Mouse (Mus musculus) kidney, postnatal 4 days (tissue): ENCODE measurements at regions not wholly inside any gene's neighbourhood (a gene's known extent, or its start where the extent isn't known, plus 50 kb on each side); places are given as distances from the start of the nearest gene placed in this dataset.
A peak's percentile ranks its signal among the peaks of the same experiment; 100 is the strongest.

Experiments used
- DNase-seq, 2 experiments: peaks; one replicate each; pipeline ENCODE4 v3.0.0; 2021; ENCODE audit warnings: mixed read lengths in 2 of 2

DNA sequence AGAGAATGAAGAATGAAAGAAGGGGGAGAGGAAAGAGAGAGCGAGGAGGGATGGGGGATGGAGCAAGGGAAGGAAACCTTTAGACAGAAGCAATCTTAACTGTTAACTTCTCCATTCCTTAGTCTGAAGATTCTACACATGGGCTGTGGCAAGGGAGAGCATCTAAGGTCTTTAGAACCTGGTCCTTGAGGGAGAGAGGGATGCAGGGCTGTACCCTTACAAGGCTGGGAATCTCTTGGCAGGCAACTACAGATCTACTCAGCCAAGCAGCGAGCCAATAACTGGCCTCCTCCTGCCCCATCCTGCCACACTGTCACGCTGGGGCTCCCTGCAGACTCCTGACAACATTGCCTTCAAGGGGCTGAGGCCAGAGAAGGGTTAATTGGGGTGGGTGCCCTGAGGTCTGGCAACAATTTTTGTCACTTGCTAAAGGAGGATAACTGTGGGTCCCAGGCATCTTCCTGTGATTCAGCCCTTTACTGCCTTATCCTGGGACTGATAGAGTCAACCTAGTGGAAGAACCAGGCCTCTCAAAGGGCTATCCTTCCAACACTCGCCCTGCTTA lies 205.7 kb downstream of the Rpap3 start:
- DNase-seq = no peak

DNA sequence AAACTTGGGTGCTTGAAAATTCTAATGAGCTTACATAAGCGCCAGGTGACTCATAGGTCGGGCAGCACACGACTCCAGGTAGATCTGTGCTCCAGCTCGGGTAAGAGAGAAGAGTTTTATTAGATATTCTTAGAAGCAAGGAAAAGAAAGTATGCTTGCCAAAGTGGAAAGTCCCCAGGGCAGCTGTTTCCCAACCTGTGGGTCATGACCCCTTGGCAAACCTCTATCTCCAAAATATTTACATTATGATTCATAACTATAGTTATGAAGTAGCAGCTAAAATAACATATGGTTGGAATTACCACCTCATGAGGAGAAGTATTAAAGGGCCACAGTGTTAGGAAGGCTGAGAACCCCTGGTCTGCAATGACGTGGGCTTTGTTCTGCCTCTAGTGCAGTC lies 206.4 kb downstream of the Rpap3 start:
- DNase-seq = no peak

DNA sequence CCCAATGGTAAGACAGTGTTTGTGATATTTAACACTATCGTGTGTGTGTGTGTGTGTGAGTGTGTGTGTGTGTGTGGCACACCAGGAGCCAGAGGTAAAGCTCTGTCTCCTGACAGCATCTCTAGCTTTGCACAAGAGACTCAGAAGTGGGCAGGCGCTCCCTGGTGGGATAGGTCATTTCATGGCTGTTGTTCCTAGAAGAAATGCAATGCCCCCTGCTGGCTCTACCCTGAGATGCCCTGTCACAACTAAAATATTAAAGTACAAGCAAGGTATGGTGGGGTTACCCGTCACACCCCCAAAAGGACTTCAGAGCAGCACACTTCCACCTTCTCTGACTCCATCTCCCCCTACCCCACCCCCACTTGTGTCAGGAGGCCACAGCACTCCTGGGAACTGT lies 207.2 kb downstream of the Rpap3 start:
- no peak for DNase-seq

DNA sequence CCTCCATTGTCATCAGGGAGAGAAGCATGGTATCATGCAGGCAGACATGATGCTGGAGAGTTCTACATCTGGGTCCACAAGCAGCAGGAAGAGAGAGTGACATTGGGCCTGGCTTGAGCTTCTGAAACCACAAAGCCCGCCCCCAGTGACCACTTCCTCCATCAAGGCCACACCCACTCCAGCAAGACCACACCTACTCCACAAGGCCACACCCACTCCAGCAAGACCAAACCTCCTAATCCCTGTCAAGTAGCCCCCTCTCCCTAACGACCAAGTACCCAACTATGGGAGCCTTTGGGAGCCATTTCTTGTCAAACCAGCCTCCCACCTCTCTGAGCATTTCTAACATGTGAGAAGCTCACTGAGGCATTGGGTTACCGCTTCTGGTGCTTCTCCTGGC lies 209.6 kb downstream of the Rpap3 start:
- DNase-seq = no peak

DNA sequence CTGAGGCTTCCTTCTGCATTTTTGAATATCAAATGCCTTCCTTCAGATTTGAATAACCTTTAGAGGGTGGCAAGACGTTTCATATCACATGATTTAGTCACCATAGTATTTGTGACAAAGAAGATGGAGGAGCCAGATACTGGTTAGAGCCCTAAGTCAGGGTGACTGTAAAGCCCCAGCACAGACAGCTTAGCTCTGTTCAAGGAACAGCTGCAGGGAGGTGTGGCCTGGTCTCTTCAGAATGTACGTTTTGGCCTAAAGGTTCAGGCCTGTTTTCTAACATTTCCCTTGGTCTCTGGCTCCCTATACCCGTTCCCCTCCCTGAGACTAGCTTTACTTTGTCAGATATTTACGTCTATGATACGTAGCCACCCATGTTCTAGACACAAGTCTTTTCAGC lies 212.3 kb downstream of the Rpap3 start:
- no peak for DNase-seq

DNA sequence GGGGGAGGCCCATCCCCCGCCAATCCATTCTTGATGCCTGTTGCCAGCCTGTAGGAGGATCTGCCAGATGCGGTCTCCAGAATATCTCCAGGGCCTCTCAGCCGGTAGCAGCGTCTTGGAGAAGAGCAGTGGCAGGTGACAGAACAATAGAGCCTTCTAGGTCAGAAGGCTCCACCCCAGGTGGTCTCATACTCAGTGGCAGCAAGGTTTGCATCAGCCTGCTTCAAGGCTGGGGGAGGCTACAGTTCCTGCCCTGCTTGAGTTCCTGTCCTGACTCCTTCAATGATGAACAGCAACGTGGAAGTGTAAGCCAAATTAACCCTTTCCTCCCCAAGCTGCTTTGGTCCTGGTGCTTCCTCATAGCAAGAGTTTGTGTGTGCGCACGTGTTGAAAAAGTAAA lies 213.8 kb downstream of the Rpap3 start:
- DNase-seq = no peak

- no peak for DNase-seq
Measured at GRCm38 (mm10) chr15:97487425-97487824, 218.2 kb downstream of the Rpap3 start.

GRCm38 (mm10) chr15:97471986-97472779 lies 225.1 kb upstream of the Amigo2 start:
- no peak for DNase-seq

DNA sequence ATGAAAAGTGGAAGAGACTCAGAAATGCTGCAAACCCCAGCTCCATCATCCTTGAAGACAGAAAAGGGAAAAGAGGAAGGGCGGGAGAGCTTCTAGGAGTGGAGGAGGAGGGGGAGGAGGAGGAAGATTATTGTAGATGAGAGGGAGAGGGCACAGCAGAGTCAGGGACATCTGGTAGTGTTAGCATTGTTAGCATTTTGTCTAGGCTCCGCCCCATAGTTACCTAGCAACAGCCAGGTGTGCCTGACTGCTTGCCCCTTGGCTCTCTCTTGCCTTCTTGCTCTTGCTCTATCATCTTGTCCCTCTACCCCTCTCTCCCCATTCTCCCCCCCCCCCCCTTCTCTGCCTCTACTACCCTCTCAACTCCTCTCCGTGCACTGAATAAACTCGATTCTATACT lies 224.4 kb upstream of the Amigo2 start:
- no peak for DNase-seq

DNA sequence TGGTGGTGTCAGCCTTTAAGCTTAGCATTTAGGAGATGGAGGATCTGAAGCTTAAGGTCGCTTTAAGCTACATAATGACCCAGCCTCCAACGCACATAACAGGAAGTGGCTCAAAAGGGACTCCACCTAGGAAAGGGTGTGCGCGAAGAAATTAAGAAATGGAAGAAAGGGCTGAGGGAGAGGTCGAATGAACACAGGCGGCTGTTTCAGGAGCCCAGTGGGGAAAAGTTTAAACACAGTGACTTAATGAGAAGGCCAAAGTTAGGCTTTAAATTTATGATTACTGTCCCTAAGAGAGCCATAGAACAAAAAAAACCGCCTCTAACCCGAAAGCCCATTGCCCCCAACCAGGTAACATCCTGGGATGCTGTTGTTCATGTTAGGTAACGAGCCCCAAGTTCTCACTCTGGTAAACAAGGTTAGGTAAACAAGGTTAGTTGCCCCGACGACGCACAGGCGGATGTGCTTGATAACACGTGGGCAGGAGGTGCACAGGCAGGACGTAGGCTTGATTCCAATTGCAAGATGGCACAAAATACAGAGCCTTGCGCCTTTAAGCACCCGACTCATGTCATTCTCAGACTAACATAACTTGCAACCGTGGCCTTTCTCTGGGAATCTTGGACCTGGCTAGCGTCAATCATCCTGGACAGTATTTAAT lies 222.7 kb upstream of the Amigo2 start:
- no peak for DNase-seq

- DNase-seq = peak; percentile 29 to 35
Measured at GRCm38 (mm10) chr15:97468732-97469683, 221.9 kb upstream of the Amigo2 start.

DNA sequence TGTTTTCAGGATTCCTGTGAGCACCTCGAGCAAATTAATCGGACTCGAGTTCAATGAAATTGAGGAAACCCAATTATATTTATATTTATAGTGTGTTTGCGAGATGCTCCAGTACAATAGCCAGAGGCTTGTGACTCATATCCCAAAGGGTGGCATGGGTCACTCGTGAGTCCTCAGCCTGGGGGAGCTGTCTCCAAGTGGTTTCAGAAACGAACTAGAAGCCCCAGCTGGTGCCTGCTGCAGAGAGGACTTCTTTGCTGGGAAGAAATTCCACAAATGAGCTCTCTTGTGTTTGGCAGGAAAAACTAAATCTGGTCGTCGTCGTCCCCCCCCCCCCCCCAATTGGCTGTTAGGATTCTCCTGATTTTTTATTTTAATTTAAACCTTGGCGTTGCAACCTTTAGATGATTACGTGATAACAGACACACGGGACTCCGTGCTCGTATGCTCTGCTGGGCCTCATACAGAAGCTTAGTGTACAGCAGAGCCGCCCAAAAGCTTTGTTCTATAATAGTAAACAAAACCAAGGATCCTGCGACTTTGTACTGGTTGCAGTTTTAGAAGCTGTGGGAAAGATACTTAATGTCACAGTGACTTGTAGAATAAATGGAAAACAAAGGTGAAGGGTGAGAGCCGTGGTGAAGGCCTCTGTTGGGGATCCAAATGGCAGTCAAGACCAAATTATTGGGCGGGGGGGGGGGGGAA lies 220.8 kb upstream of the Amigo2 start:
- peak; percentile 32 to 40 for DNase-seq

GRCm38 (mm10) chr15:97466906-97467465 lies 219.9 kb upstream of the Amigo2 start:
- no peak for DNase-seq

GRCm38 (mm10) chr15:97466110-97466509 lies 219.0 kb upstream of the Amigo2 start:
- peak in 1 of 2 experiments; percentile 31 for DNase-seq

- DNase-seq = no peak
Measured at GRCm38 (mm10) chr15:97465366-97465765, 218.3 kb upstream of the Amigo2 start.

- DNase-seq = no peak
Measured at GRCm38 (mm10) chr15:97464737-97465136, 217.7 kb upstream of the Amigo2 start.

- DNase-seq = no peak
Measured at GRCm38 (mm10) chr15:97462587-97462986, 215.5 kb upstream of the Amigo2 start.

- peak in 1 of 2 experiments; percentile 31 for DNase-seq
Measured at GRCm38 (mm10) chr15:97462006-97462405, 214.9 kb upstream of the Amigo2 start.

- DNase-seq = no peak
Measured at GRCm38 (mm10) chr15:97461060-97461459, 214.0 kb upstream of the Amigo2 start.

DNA sequence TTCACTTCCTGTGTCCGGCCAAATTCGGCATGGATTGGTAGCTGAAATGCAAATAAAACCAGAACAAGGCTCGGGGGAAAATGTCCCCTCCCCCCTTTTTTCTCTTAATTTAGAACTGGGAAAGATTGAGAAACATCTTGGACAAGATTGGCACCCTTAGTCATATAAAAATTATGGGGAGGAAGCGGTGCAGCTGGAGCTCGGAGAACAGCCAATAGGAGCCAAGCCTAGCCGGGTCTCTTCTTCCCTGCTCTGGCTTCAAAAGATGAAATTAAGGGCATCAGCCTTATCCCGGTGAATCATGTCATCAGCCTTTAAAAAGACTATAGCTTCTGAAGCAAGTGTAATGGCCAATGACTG lies 213.3 kb upstream of the Amigo2 start:
- DNase-seq = no peak

GRCm38 (mm10) chr15:97459606-97460359 lies 212.7 kb upstream of the Amigo2 start:
- no peak for DNase-seq
